Mouse (Mus musculus): ENCODE results near the gene Gm17349. TPM values are rescaled to one million over a fixed set of nuclear protein-coding genes. Genes with fewer than 3 reads are reported as not detected.

The Gm17349 gene
- polyA plus RNA-seq (2012; ENCODE audit: insufficient read depth, insufficient read length, missing spikeins) = not detected in 2 replicates

GRCm38 (mm10) chr15:99705440-99706048, at the start of gene Gm17349:
Gene Gm17349 (minus strand): TSS chr15:99705490.
- H3K27ac ChIP-seq (ENCODE audit: insufficient read depth, low read depth, low read length) = no peak within 1 kb of the TSS
- H3K4me1 ChIP-seq (ENCODE audit: control insufficient read depth, insufficient read depth, low read length) = peaks cover 8% of the 10 kb centered on the region
- TF ChIP-seq CTCF (IDR thresholded peaks at IDR 0.05; ENCODE audit: low read depth, low read length) (peak; percentile 78), POLR2A (IDR thresholded peaks at IDR 0.05; ENCODE audit: borderline replicate concordance, low read depth, low read length) (no peak)
- H3K4me3 ChIP-seq (ENCODE audit: insufficient read depth, low read length) = no peak within 1 kb of the TSS

- peaks cover 2% of the 10 kb centered on the region for H3K4me1 ChIP-seq (ENCODE audit: control insufficient read depth, insufficient read depth, low read length)
- H3K4me3 ChIP-seq (ENCODE audit: insufficient read depth, low read length) = no peak overlapping the region
- TF ChIP-seq POLR2A (IDR thresholded peaks at IDR 0.05; ENCODE audit: borderline replicate concordance, low read depth, low read length) (no peak), CTCF (IDR thresholded peaks at IDR 0.05; ENCODE audit: low read depth, low read length) (no peak)
- H3K27ac ChIP-seq (ENCODE audit: insufficient read depth, low read depth, low read length) = no peak overlapping the region
These were observed 48.9 kb upstream of the Gm17349 start for GRCm38 (mm10) chr15:99754204-99754603.

- H3K4me1 ChIP-seq (ENCODE audit: control insufficient read depth, insufficient read depth, low read length) = no peaks in the 10 kb centered on the region
- H3K27ac ChIP-seq (ENCODE audit: insufficient read depth, low read depth, low read length) = no peak overlapping the region
- TF ChIP-seq POLR2A (IDR thresholded peaks at IDR 0.05; ENCODE audit: borderline replicate concordance, low read depth, low read length) = no peak
- H3K4me3 ChIP-seq (ENCODE audit: insufficient read depth, low read length) = no peak overlapping the region
These were observed 34.9 kb upstream of the Gm17349 start for GRCm38 (mm10) chr15:99740229-99740628.

GRCm38 (mm10) chr15:99736675-99737074, 31.4 kb upstream of the Gm17349 start:
- no peak for TF ChIP-seq POLR2A (IDR thresholded peaks at IDR 0.05; ENCODE audit: borderline replicate concordance, low read depth, low read length)
- TF ChIP-seq CTCF (IDR thresholded peaks at IDR 0.05; ENCODE audit: low read depth, low read length) = no peak
- no peak overlapping the region for H3K27ac ChIP-seq (ENCODE audit: insufficient read depth, low read depth, low read length)
- no peaks in the 10 kb centered on the region for H3K4me1 ChIP-seq (ENCODE audit: control insufficient read depth, insufficient read depth, low read length)
- H3K4me3 ChIP-seq (ENCODE audit: insufficient read depth, low read length) = no peak overlapping the region

- no peak for TF ChIP-seq POLR2A (IDR thresholded peaks at IDR 0.05; ENCODE audit: borderline replicate concordance, low read depth, low read length)
- no peak for TF ChIP-seq CTCF (IDR thresholded peaks at IDR 0.05; ENCODE audit: low read depth, low read length)
- Histone ChIP-seq H3K4me3 (ENCODE audit: insufficient read depth, low read length) (no peak overlapping the region), H3K27ac (ENCODE audit: insufficient read depth, low read depth, low read length) (no peak overlapping the region), H3K4me1 (ENCODE audit: control insufficient read depth, insufficient read depth, low read length) (no peaks in the 10 kb centered on the region)
These were observed 30.3 kb upstream of the Gm17349 start for GRCm38 (mm10) chr15:99735631-99736030.

GRCm38 (mm10) chr15:99733186-99733585, 27.9 kb upstream of the Gm17349 start:
- TF ChIP-seq CTCF (IDR thresholded peaks at IDR 0.05; ENCODE audit: low read depth, low read length) (no peak), POLR2A (IDR thresholded peaks at IDR 0.05; ENCODE audit: borderline replicate concordance, low read depth, low read length) (no peak)
- no peaks in the 10 kb centered on the region for H3K4me1 ChIP-seq (ENCODE audit: control insufficient read depth, insufficient read depth, low read length)
- H3K27ac ChIP-seq (ENCODE audit: insufficient read depth, low read depth, low read length) = no peak overlapping the region
- no peak overlapping the region for H3K4me3 ChIP-seq (ENCODE audit: insufficient read depth, low read length)

GRCm38 (mm10) chr15:99731678-99732077, 26.4 kb upstream of the Gm17349 start:
- no peak overlapping the region for H3K27ac ChIP-seq (ENCODE audit: insufficient read depth, low read depth, low read length)
- 0 out of 2 replicates have a peak, but pooled peaks cover under 1% of the 10 kb centered on the region for H3K4me1 ChIP-seq (ENCODE audit: control insufficient read depth, insufficient read depth, low read length)
- TF ChIP-seq CTCF (IDR thresholded peaks at IDR 0.05; ENCODE audit: low read depth, low read length) (no peak), POLR2A (IDR thresholded peaks at IDR 0.05; ENCODE audit: borderline replicate concordance, low read depth, low read length) (no peak)
- no peak overlapping the region for H3K4me3 ChIP-seq (ENCODE audit: insufficient read depth, low read length)

GRCm38 (mm10) chr15:99731167-99731566, 25.9 kb upstream of the Gm17349 start:
- Histone ChIP-seq H3K4me1 (ENCODE audit: control insufficient read depth, insufficient read depth, low read length) (0 out of 2 replicates have a peak, but pooled peaks cover 3% of the 10 kb centered on the region), H3K4me3 (ENCODE audit: insufficient read depth, low read length) (no peak overlapping the region), H3K27ac (ENCODE audit: insufficient read depth, low read depth, low read length) (no peak overlapping the region)
- TF ChIP-seq POLR2A (IDR thresholded peaks at IDR 0.05; ENCODE audit: borderline replicate concordance, low read depth, low read length) = no peak
- no peak for TF ChIP-seq CTCF (IDR thresholded peaks at IDR 0.05; ENCODE audit: low read depth, low read length)

- no peak overlapping the region for H3K27ac ChIP-seq (ENCODE audit: insufficient read depth, low read depth, low read length)
- 0 out of 2 replicates have a peak, but pooled peaks cover 3% of the 10 kb centered on the region for H3K4me1 ChIP-seq (ENCODE audit: control insufficient read depth, insufficient read depth, low read length)
- H3K4me3 ChIP-seq (ENCODE audit: insufficient read depth, low read length) = no peak overlapping the region
- TF ChIP-seq POLR2A (IDR thresholded peaks at IDR 0.05; ENCODE audit: borderline replicate concordance, low read depth, low read length) = no peak
- TF ChIP-seq CTCF (IDR thresholded peaks at IDR 0.05; ENCODE audit: low read depth, low read length) = peak; percentile 29; the same call in 1 of the 2 replicates
These were observed 23.9 kb upstream of the Gm17349 start for GRCm38 (mm10) chr15:99729056-99729783.

GRCm38 (mm10) chr15:99728211-99728610, 22.9 kb upstream of the Gm17349 start:
- Histone ChIP-seq H3K4me1 (ENCODE audit: control insufficient read depth, insufficient read depth, low read length) (peaks cover 6% of the 10 kb centered on the region), H3K27ac (ENCODE audit: insufficient read depth, low read depth, low read length) (no peak overlapping the region), H3K4me3 (ENCODE audit: insufficient read depth, low read length) (no peak overlapping the region)
- TF ChIP-seq POLR2A (IDR thresholded peaks at IDR 0.05; ENCODE audit: borderline replicate concordance, low read depth, low read length) = no peak
- no peak for TF ChIP-seq CTCF (IDR thresholded peaks at IDR 0.05; ENCODE audit: low read depth, low read length)
